Mouse (Mus musculus): ENCODE data around the gene Noc4l.

GRCm38 (mm10) chr5:110610484-110610883 lies 42.7 kb downstream of the Noc4l start:
- TF ChIP-seq GATA1 (IDR thresholded peaks at IDR 0.05; ENCODE audit: borderline replicate concordance, low read length) (no peak), FLI1 (IDR thresholded peaks at IDR 0.05; ENCODE audit: low read length) (no peak)

Data from megakaryocyte, embryonic 14.5 days (primary cell).